Mouse (Mus musculus) heart, adult 8-10 months (tissue): Measurements from ENCODE around the gene Shc3. TPM values are rescaled to one million over a fixed set of nuclear protein-coding genes. Genes with fewer than 3 reads are reported as not detected.
A peak's percentile ranks its signal among the peaks of the same experiment; 100 is the strongest.

Source experiments
- DNase-seq: peaks from one replicate; pipeline ENCODE4 v3.0.0; 2022; ENCODE audit warnings: low spot score
- total RNA-seq, 4 experiments: library from RNA; stranded (reverse); gene quantifications; 2 replicates each; pipeline ENCODE4 v1.2.4; 2022

Gene Shc3
- total RNA-seq = 1 to 10 TPM; 1.7 to 2.1 (median 1.8) TPM

GRCm38 (mm10) chr13:51568911-51569684 is at the start of gene Shc3:
TSS of gene Shc3 (minus strand) at chr13:51569419.
- peak; percentile 65 for DNase-seq

GRCm38 (mm10) chr13:51618602-51619001 is 49.4 kb upstream of the Shc3 start:
- DNase-seq = no peak

- DNase-seq = peak; percentile 44
Measured at GRCm38 (mm10) chr13:51617861-51618260, 48.6 kb upstream of the Shc3 start.

GRCm38 (mm10) chr13:51617306-51617705 is 48.1 kb upstream of the Shc3 start:
- DNase-seq = no peak

GRCm38 (mm10) chr13:51616417-51617044 is 47.3 kb upstream of the Shc3 start:
- DNase-seq = no peak

- DNase-seq = no peak
Measured at GRCm38 (mm10) chr13:51615815-51616214, 46.6 kb upstream of the Shc3 start.

GRCm38 (mm10) chr13:51611500-51611899 is 42.3 kb upstream of the Shc3 start:
- DNase-seq = no peak

GRCm38 (mm10) chr13:51611060-51611459 is 41.8 kb upstream of the Shc3 start:
- no peak for DNase-seq

- DNase-seq = no peak
Measured at GRCm38 (mm10) chr13:51609231-51609630, 40.0 kb upstream of the Shc3 start.

- no peak for DNase-seq
Measured at GRCm38 (mm10) chr13:51603894-51604244, 34.6 kb upstream of the Shc3 start.

- no peak for DNase-seq
Measured at GRCm38 (mm10) chr13:51603221-51603893, 34.1 kb upstream of the Shc3 start.

- no peak for DNase-seq
Measured at GRCm38 (mm10) chr13:51602764-51603163, 33.5 kb upstream of the Shc3 start.

GRCm38 (mm10) chr13:51600169-51600568 is 30.9 kb upstream of the Shc3 start:
- DNase-seq = no peak

- DNase-seq = no peak
Measured at GRCm38 (mm10) chr13:51598063-51598462, 28.8 kb upstream of the Shc3 start.

- no peak for DNase-seq
Measured at GRCm38 (mm10) chr13:51595404-51595803, 26.2 kb upstream of the Shc3 start.

GRCm38 (mm10) chr13:51594656-51595311 is 25.6 kb upstream of the Shc3 start:
- no peak for DNase-seq

- no peak for DNase-seq
Measured at GRCm38 (mm10) chr13:51588005-51588404, 18.8 kb upstream of the Shc3 start.

- no peak for DNase-seq
Measured at GRCm38 (mm10) chr13:51582204-51582603, 13.0 kb upstream of the Shc3 start.

GRCm38 (mm10) chr13:51580263-51581044 is 11.2 kb upstream of the Shc3 start:
- DNase-seq = no peak

GRCm38 (mm10) chr13:51573849-51574248 is 4.6 kb upstream of the Shc3 start:
- no peak for DNase-seq

- DNase-seq = no peak
Measured at GRCm38 (mm10) chr13:51570111-51570510, 892 bp upstream of the Shc3 start.
